Mouse (Mus musculus) kidney, adult 2 months (tissue): ENCODE results near the gene Casc3.

Experiments
- CTCF ChIP-seq: fragments of 200-500 bp; conservative IDR thresholded peaks from 2 replicates; pipeline ENCODE4 v1.5.1; 2011; ENCODE audit warnings: low read depth, mild to moderate bottlenecking, control low read depth, low read length, moderate library complexity, mixed read lengths; ENCODE audit not compliant: insufficient read depth, insufficient read length
- POLR2A ChIP-seq: fragments of 200-500 bp; IDR thresholded peaks from one replicate; pipeline ENCODE4 v1.6.1; 2011; ENCODE audit warnings: low read depth, low read length, control low read depth

- TF ChIP-seq CTCF = no peak
- no peak for TF ChIP-seq POLR2A
These were observed 65.2 kb downstream of the Casc3 start for GRCm38 (mm10) chr11:98869906-98870305.
